Mouse (Mus musculus) G1E (cell line): ENCODE data around the gene Plcb4.

Source experiments
- CTCF ChIP-seq: IDR thresholded peaks from 2 replicates; pipeline ENCODE4 v1.5.1; 2012; ENCODE audit warnings: low read depth, low read length, inconsistent platforms, mixed read lengths
- GATA1 ChIP-seq: IDR thresholded peaks from 2 replicates; pipeline ENCODE4 v1.6.1; 2012; ENCODE audit warnings: borderline replicate concordance, low read length, inconsistent platforms, mixed read lengths
- GATA2 ChIP-seq: IDR thresholded peaks from 2 replicates; pipeline ENCODE4 v1.6.1; 2012; ENCODE audit warnings: low read depth, low read length, inconsistent platforms, borderline replicate concordance
- POLR2AphosphoS5 ChIP-seq: IDR thresholded peaks from 2 replicates; pipeline ENCODE4 v1.6.1; 2012; ENCODE audit warnings: low read depth, low read length, inconsistent platforms; ENCODE audit not compliant: insufficient replicate concordance
- TAL1 ChIP-seq: conservative IDR thresholded peaks from 2 replicates; pipeline ENCODE4 v1.6.1; 2012; ENCODE audit warnings: low read depth, low read length, inconsistent platforms, mixed read lengths

DNA sequence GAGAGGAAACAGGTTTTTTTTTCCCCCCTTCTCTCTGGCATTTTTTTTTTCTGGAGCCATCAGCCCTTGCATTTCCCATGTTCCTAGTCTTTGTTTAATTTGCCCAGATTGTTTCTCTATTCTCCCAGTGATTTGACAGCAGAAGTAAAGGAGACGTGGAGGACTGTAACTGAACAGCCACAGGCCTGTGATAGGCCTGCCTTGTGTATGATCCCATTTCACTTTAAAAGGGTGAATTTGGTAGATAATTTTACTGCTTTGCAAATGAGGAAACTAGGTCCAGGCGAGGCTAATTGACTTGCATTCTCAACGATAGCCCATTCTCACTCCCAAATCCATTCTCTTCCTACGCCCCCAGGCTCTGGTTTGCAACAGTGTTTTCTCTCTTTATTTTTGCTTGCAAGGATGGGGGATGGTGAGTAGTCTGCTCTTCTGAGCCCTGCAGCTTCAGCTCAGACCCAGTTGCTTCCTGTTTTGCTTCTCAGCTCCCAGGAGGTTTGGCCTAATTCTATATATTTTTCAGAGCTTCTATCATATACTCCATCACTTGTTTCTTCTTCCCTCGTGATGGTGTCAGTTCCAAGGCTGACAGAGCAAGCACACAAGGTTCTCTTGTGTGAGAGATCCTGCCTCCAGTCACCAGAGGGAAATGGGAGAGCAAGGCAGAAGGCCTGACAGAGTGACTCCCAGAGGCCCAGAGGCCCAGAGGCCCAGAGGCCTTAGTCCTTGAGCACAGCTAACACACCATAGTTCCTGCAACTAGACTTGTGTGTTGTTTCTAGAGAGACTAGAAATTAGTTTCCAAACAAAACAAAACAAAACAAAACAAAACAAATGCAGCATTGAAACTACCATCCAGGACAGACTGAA is 139.1 kb downstream of the Plcb4 start:
- TF ChIP-seq CTCF: no peak
- no peak for TF ChIP-seq TAL1
- no peak for TF ChIP-seq POLR2AphosphoS5
- no peak for TF ChIP-seq GATA1
- no peak for TF ChIP-seq GATA2
